Mouse (Mus musculus) ES-Bruce4 (cell line): ENCODE results near the gene Glb1. TPM values are rescaled to one million over a fixed set of nuclear protein-coding genes. Genes with fewer than 3 reads are reported as not detected.

ENCODE experiments used
- H3K27ac ChIP-seq: 2 replicates; pipeline ENCODE4 v1.5.1; 2012; ENCODE audit warnings: low read length, inconsistent platforms; ENCODE audit not compliant: insufficient read depth
- H3K27me3 ChIP-seq: 2 replicates; pipeline ENCODE4 v1.6.1; 2012; ENCODE audit warnings: mild to moderate bottlenecking, low read length, inconsistent platforms; ENCODE audit not compliant: control insufficient read depth, poor library complexity, insufficient read depth, severe bottlenecking
- H3K36me3 ChIP-seq: 2 replicates; pipeline ENCODE4 v1.6.1; 2012; ENCODE audit warnings: inconsistent platforms, mild to moderate bottlenecking, low read length, moderate library complexity; ENCODE audit not compliant: control insufficient read depth, poor library complexity, insufficient read depth, severe bottlenecking
- H3K4me1 ChIP-seq: one replicate; pipeline ENCODE4 v1.8.1; 2011; ENCODE audit warnings: low read length; ENCODE audit not compliant: control insufficient read depth, insufficient read depth
- H3K4me3 ChIP-seq: 2 replicates; pipeline ENCODE4 v1.5.1; 2011; ENCODE audit warnings: low read depth, mild to moderate bottlenecking, low read length
- H3K9ac ChIP-seq: 2 replicates; pipeline ENCODE4 v1.6.1; 2012; ENCODE audit warnings: low read depth, mild to moderate bottlenecking, inconsistent platforms; ENCODE audit not compliant: poor library complexity, severe bottlenecking
- H3K9me3 ChIP-seq: replicated peaks from 2 replicates; pipeline ENCODE4 v1.6.1; 2012; ENCODE audit warnings: mild to moderate bottlenecking, low read length, inconsistent platforms; ENCODE audit not compliant: control insufficient read depth, poor library complexity, insufficient read depth, severe bottlenecking
- CTCF ChIP-seq: IDR thresholded peaks from one replicate; pipeline ENCODE4 v1.8.1; 2011; ENCODE audit warnings: low read depth, low read length
- EP300 ChIP-seq: IDR thresholded peaks from 2 replicates; pipeline ENCODE4 v1.6.1; 2011; ENCODE audit warnings: low read depth, low read length; ENCODE audit not compliant: insufficient read depth
- POLR2A ChIP-seq: IDR thresholded peaks from one replicate; pipeline ENCODE4 v1.8.1; 2011; ENCODE audit warnings: low read length; ENCODE audit not compliant: insufficient read depth
- polyA plus RNA-seq: library from polyadenylated mRNA; stranded (reverse); fragments of >200 nt; gene quantifications from 2 replicates; pipeline ENCODE4 v1.2.4, GENCODE M21; 2011; ENCODE audit warnings: low read depth; ENCODE audit not compliant: missing spikeins, insufficient read depth, insufficient read length

The Glb1 gene
- polyA plus RNA-seq, 1 experiment: 41.1 TPM

GRCm38 (mm10) chr9:114468217-114468616 is 67.3 kb downstream of the Glb1 start:
- H3K9me3 ChIP-seq: no peaks in the 10 kb centered on the region
- H3K27ac ChIP-seq: no peak overlapping the region
- TF ChIP-seq EP300 (no peak), POLR2A (no peak), CTCF (no peak)
- H3K27me3 ChIP-seq: no peaks in the 10 kb centered on the region
- H3K9ac ChIP-seq: no peak overlapping the region
- H3K4me3 ChIP-seq: no peak overlapping the region
- peaks cover 6% of the 10 kb centered on the region; the same call in 1 of the 2 replicates for H3K36me3 ChIP-seq
- no peaks in the 10 kb centered on the region for H3K4me1 ChIP-seq

- H3K36me3 ChIP-seq: peaks cover 6% of the 10 kb centered on the region; the same call in 1 of the 2 replicates
- no peak overlapping the region for H3K9ac ChIP-seq
- H3K27me3 ChIP-seq: no peaks in the 10 kb centered on the region
- TF ChIP-seq EP300 (no peak), POLR2A (no peak), CTCF (peak; percentile 51)
- H3K9me3 ChIP-seq: no peaks in the 10 kb centered on the region
- H3K4me3 ChIP-seq: no peak overlapping the region
- H3K4me1 ChIP-seq: no peaks in the 10 kb centered on the region
- no peak overlapping the region for H3K27ac ChIP-seq
These were observed 67.8 kb downstream of the Glb1 start for GRCm38 (mm10) chr9:114468701-114469100.

GRCm38 (mm10) chr9:114471892-114472291 is 71.0 kb downstream of the Glb1 start:
- H3K36me3 ChIP-seq: no peaks in the 10 kb centered on the region; the same call in 1 of the 2 replicates
- H3K4me1 ChIP-seq: no peaks in the 10 kb centered on the region
- no peak overlapping the region for H3K27ac ChIP-seq
- no peaks in the 10 kb centered on the region for H3K27me3 ChIP-seq
- no peak overlapping the region for H3K9ac ChIP-seq
- TF ChIP-seq EP300 (no peak), POLR2A (no peak), CTCF (no peak)
- H3K4me3 ChIP-seq: no peak overlapping the region
- H3K9me3 ChIP-seq: no peaks in the 10 kb centered on the region

DNA sequence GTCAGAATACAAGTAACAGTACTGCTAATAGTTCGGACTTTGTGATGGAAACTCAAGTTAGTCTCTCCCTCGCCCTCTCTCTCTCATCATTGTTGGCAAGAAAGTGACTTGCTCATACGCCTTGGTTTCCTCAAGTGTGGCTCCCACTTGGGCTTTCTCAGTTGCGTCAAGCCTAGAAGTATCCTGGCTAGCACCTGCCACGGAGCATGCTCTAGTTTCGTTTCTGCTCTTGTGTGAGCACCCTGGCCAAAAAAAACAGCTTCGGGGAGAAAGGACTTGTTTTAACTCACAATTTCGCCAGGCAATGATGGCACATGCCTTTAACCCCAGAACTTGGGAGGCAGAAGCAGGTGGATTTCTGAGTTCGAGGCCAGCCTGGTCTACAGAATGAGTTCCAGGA is 76.1 kb downstream of the Glb1 start:
- Histone ChIP-seq H3K9ac (no peak overlapping the region), H3K4me1 (no peaks in the 10 kb centered on the region), H3K36me3 (no peaks in the 10 kb centered on the region; the same call in 1 of the 2 replicates), H3K27ac (no peak overlapping the region), H3K9me3 (no peaks in the 10 kb centered on the region), H3K27me3 (no peaks in the 10 kb centered on the region), H3K4me3 (no peak overlapping the region)
- no peak for TF ChIP-seq EP300
- TF ChIP-seq CTCF: no peak
- no peak for TF ChIP-seq POLR2A

GRCm38 (mm10) chr9:114480940-114481339 is 80.1 kb downstream of the Glb1 start:
- Histone ChIP-seq H3K4me1 (no peaks in the 10 kb centered on the region), H3K9me3 (no peaks in the 10 kb centered on the region), H3K9ac (no peak overlapping the region), H3K36me3 (no peaks in the 10 kb centered on the region), H3K27me3 (no peaks in the 10 kb centered on the region), H3K27ac (no peak overlapping the region), H3K4me3 (no peak overlapping the region)
- TF ChIP-seq POLR2A (no peak), EP300 (no peak), CTCF (no peak)

DNA sequence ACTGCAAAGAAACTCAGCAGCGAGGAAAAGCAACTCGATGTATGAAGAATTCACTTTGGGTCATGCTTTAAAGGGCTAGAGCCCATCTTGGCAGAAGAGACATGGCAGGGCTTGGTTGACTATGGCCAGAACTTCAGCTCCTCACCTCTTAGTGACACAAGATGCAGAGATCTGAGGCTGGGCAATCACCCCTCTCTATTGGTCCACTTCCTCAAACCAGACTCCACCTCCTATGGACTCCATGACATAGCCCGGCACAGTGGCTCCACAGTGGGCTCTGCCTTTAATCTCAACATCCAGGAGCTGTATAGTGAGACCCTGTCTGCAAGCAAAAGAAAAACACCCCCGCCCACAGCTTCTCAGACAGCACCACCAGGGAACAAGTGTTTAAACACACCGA is 83.9 kb downstream of the Glb1 start:
- no peaks in the 10 kb centered on the region for H3K9me3 ChIP-seq
- TF ChIP-seq POLR2A: no peak
- no peak for TF ChIP-seq CTCF
- no peak for TF ChIP-seq EP300
- H3K4me1 ChIP-seq: peaks cover 2% of the 10 kb centered on the region
- no peaks in the 10 kb centered on the region for H3K27me3 ChIP-seq
- H3K27ac ChIP-seq: no peak overlapping the region
- H3K36me3 ChIP-seq: no peaks in the 10 kb centered on the region
- no peak overlapping the region for H3K9ac ChIP-seq
- peak overlapping the region; percentile 13; the same call in 1 of the 2 replicates for H3K4me3 ChIP-seq
